Mouse (Mus musculus): Measurements from ENCODE around the gene Mtg1. TPM values are rescaled to one million over a fixed set of nuclear protein-coding genes. Genes with fewer than 3 reads are reported as not detected.

The Mtg1 gene
- total RNA-seq, 2 experiments from 2014 or later, result 21.0 to 21.5 TPM

- DNase-seq (ENCODE audit: extremely low spot score in 1 of 2, low spot score in 2 of 2), result no peak
- no peak within 1 kb of the TSS for H3K4me3 ChIP-seq
- no peak within 1 kb of the TSS for H3K27ac ChIP-seq
- intact Hi-C loops (cut with DNase I), result no loop called here
- TF ChIP-seq CTCF (IDR thresholded peaks at IDR 0.05), result no peak
These were observed 35.6 kb downstream of the Mtg1 start, which contains the start of gene Olfr523 for GRCm38 (mm10) chr7:140172936-140173335. Olfr523 (plus strand) TSS chr7:140173217.

GRCm38 (mm10) chr7:140179176-140179575 is 41.8 kb downstream of the Mtg1 start:
- no peak for DNase-seq (ENCODE audit: extremely low spot score in 1 of 2, low spot score in 2 of 2)
- Histone ChIP-seq H3K4me3 (no peak overlapping the region), H3K27ac (no peak overlapping the region)
- no peak for TF ChIP-seq CTCF (IDR thresholded peaks at IDR 0.05)
- intact Hi-C loops (cut with DNase I), result no loop called here

GRCm38 (mm10) chr7:140180692-140181091 is 43.3 kb downstream of the Mtg1 start:
- no peak for TF ChIP-seq CTCF (IDR thresholded peaks at IDR 0.05)
- Histone ChIP-seq H3K4me3 (no peak overlapping the region), H3K27ac (no peak overlapping the region)
- intact Hi-C loops (cut with DNase I), result loop anchor here (10.0 kb wide), 2 partner anchors 554 to 624 kb away; no protein-coding TSS in a partner anchor
- no peak for DNase-seq (ENCODE audit: extremely low spot score in 1 of 2, low spot score in 2 of 2)

- Histone ChIP-seq H3K27ac (no peak overlapping the region), H3K4me3 (no peak overlapping the region)
- no peak for DNase-seq (ENCODE audit: extremely low spot score in 1 of 2, low spot score in 2 of 2)
- intact Hi-C loops (cut with DNase I), result loop anchor here (10.0 kb wide), 2 partner anchors 551 to 621 kb away; no protein-coding TSS in a partner anchor
- TF ChIP-seq CTCF (IDR thresholded peaks at IDR 0.05), result no peak
These were observed 46.8 kb downstream of the Mtg1 start for GRCm38 (mm10) chr7:140184206-140184605.

- DNase-seq (ENCODE audit: extremely low spot score in 1 of 2, low spot score in 2 of 2), result peak; percentile 24 to 38
- no peak overlapping the region for H3K4me3 ChIP-seq
- intact Hi-C loops (cut with DNase I), result loop anchor here (2.0 to 10.0 kb wide), 3 partner anchors 32 to 618 kb away; partner anchors contain the start of gene Sprn
- peak; percentile 61 for TF ChIP-seq CTCF (IDR thresholded peaks at IDR 0.05)
- no peak overlapping the region for H3K27ac ChIP-seq
These were observed 49.6 kb downstream of the Mtg1 start for GRCm38 (mm10) chr7:140186646-140187620.

- peak in 1 of 2 experiments; percentile 28 for DNase-seq (ENCODE audit: extremely low spot score in 1 of 2, low spot score in 2 of 2)
- TF ChIP-seq CTCF (IDR thresholded peaks at IDR 0.05), result no peak
- Histone ChIP-seq H3K4me3 (no peak overlapping the region), H3K27ac (peak overlapping the region; percentile 54; the same call in 1 of the 2 replicates)
- intact Hi-C loops (cut with DNase I), result loop anchor here (2.0 to 10.0 kb wide), 5 partner anchors 33 to 641 kb away; partner anchors contain the start of gene Sprn
These were observed 50.5 kb downstream of the Mtg1 start for GRCm38 (mm10) chr7:140187721-140188390.

GRCm38 (mm10) chr7:140188391-140189328 is 51.3 kb downstream of the Mtg1 start:
- intact Hi-C loops (cut with DNase I), result loop anchor here (2.0 to 10.0 kb wide), 4 partner anchors 290 to 640 kb away; no protein-coding TSS in a partner anchor
- no peak for DNase-seq (ENCODE audit: extremely low spot score in 1 of 2, low spot score in 2 of 2)
- H3K4me3 ChIP-seq, result no peak overlapping the region
- peak; percentile 56 for TF ChIP-seq CTCF (IDR thresholded peaks at IDR 0.05)
- H3K27ac ChIP-seq, result no peak overlapping the region

GRCm38 (mm10) chr7:140190435-140190834 is 53.1 kb downstream of the Mtg1 start:
- intact Hi-C loops (cut with DNase I), result no loop called here
- Histone ChIP-seq H3K4me3 (no peak overlapping the region), H3K27ac (no peak overlapping the region)
- no peak for TF ChIP-seq CTCF (IDR thresholded peaks at IDR 0.05)
- DNase-seq (ENCODE audit: extremely low spot score in 1 of 2, low spot score in 2 of 2), result no peak

GRCm38 (mm10) chr7:140192445-140192844 is 55.1 kb downstream of the Mtg1 start:
- Histone ChIP-seq H3K4me3 (no peak overlapping the region), H3K27ac (no peak overlapping the region; the same call in 1 of the 2 replicates)
- TF ChIP-seq CTCF (IDR thresholded peaks at IDR 0.05), result no peak
- no peak for DNase-seq (ENCODE audit: extremely low spot score in 1 of 2, low spot score in 2 of 2)
- intact Hi-C loops (cut with DNase I), result no loop called here

- Histone ChIP-seq H3K27ac (no peak overlapping the region), H3K4me3 (no peak overlapping the region)
- TF ChIP-seq CTCF (IDR thresholded peaks at IDR 0.05), result no peak
- intact Hi-C loops (cut with DNase I), result no loop called here
- DNase-seq (ENCODE audit: extremely low spot score in 1 of 2, low spot score in 2 of 2), result no peak
These were observed 55.5 kb downstream of the Mtg1 start for GRCm38 (mm10) chr7:140192851-140193250.

- intact Hi-C loops (cut with DNase I), result no loop called here
- H3K27ac ChIP-seq, result no peak overlapping the region
- TF ChIP-seq CTCF (IDR thresholded peaks at IDR 0.05), result no peak
- no peak for DNase-seq (ENCODE audit: extremely low spot score in 1 of 2, low spot score in 2 of 2)
- H3K4me3 ChIP-seq, result no peak overlapping the region
These were observed 56.7 kb downstream of the Mtg1 start for GRCm38 (mm10) chr7:140194031-140194430.

All from left cerebral cortex, adult 2 months (tissue).